Mouse (Mus musculus) hindbrain, embryonic 14.5 days (tissue): ENCODE measurements around the gene Emx1. TPM values are rescaled to one million over a fixed set of nuclear protein-coding genes. Genes with fewer than 3 reads are reported as not detected.
"Not testable (repeated sequence)": the region's sequence is repeated elsewhere in the genome, so short reads cannot be mapped to it uniquely, and the experiment has no call there.

Source experiments
- ATAC-seq: fragments of 200-750 bp; cut with Nextera tagmentation; 2 replicates; pipeline ENCODE4 v1.8.0; 2017; ENCODE audit warnings: moderate number of reproducible peaks, mild to moderate bottlenecking, moderate TSS enrichment, moderate library complexity; ENCODE audit not compliant: low FRiP score
- DNase-seq: peaks from one replicate; pipeline ENCODE4 v3.0.0-alpha.2; 2015; ENCODE audit warnings: low spot score
- H3K27ac ChIP-seq: fragments of 300-500 bp; sonication (generic); 2 replicates; pipeline ENCODE4 v1.5.1; 2014; ENCODE audit warnings: mild to moderate bottlenecking, moderate library complexity
- H3K27me3 ChIP-seq: fragments of 300-500 bp; sonication (generic); 2 replicates; pipeline ENCODE4 v1.6.1; 2014; ENCODE audit warnings: mild to moderate bottlenecking, low read length, mixed read lengths; ENCODE audit not compliant: control insufficient read depth, insufficient read depth
- H3K36me3 ChIP-seq: fragments of 300-500 bp; sonication (generic); replicated peaks from 2 replicates; pipeline ENCODE4 v1.6.1; 2014; ENCODE audit not compliant: control insufficient read depth, insufficient read depth
- H3K4me1 ChIP-seq: fragments of 300-500 bp; sonication (generic); replicated peaks from 2 replicates; pipeline ENCODE4 v1.6.1; 2014; ENCODE audit warnings: antibody characterized with exemption, low read length, mixed read lengths; ENCODE audit not compliant: control insufficient read depth, insufficient read depth
- H3K4me2 ChIP-seq: fragments of 300-500 bp; sonication (generic); replicated peaks from 2 replicates; pipeline ENCODE4 v1.6.1; 2014; ENCODE audit warnings: mild to moderate bottlenecking, moderate library complexity
- H3K4me3 ChIP-seq: fragments of 300-500 bp; sonication (generic); replicated peaks from 2 replicates; pipeline ENCODE4 v1.5.1; 2014; ENCODE audit warnings: mild to moderate bottlenecking, low read length
- H3K9ac ChIP-seq: fragments of 300-500 bp; sonication (generic); 2 replicates; pipeline ENCODE4 v1.6.1; 2014
- H3K9me3 ChIP-seq: fragments of 300-500 bp; sonication (generic); 2 replicates; pipeline ENCODE4 v1.6.1; 2016; ENCODE audit warnings: low read length; ENCODE audit not compliant: control insufficient read depth
- WGBS: fragments of 180-500 bp; shearing (Covaris S2); extraction: QIAGEN DNeasy Blood & Tissue Kit; methylation state at CpG from one replicate; pipeline ENCODE4 v1.1.7; 2014; 5-methylcytosine and 5-hydroxymethylcytosine counted together
- polyA plus RNA-seq: library from polyadenylated mRNA; unstranded; fragments of >200 nt; fragmentation: Nextera tagmentation; extraction: Ambion mirVana; gene quantifications from 2 replicates; pipeline ENCODE4 v1.2.1, GENCODE M21; 2014

Gene Emx1
- not detected in 2 replicates for polyA plus RNA-seq

GRCm38 (mm10) chr6:85187340-85188211 is at the start of gene Emx1:
TSS of gene Emx1 (plus strand) at chr6:85187438.
- Histone ChIP-seq H3K4me3 (peak within 1 kb of the TSS; percentile 31), H3K36me3 (no peaks in the 10 kb centered on the region), H3K9me3 (no peaks in the 10 kb centered on the region), H3K9ac (peak within 1 kb of the TSS; percentile 18; the same call in 1 of the 2 replicates), H3K4me2 (peak within 1 kb of the TSS; percentile 57), H3K27ac (no peak within 1 kb of the TSS), H3K4me1 (peaks cover 14% of the 10 kb centered on the region; the same call in 1 of the 2 replicates), H3K27me3 (peaks cover 95% of the 10 kb centered on the region)
- DNase-seq (no peak), ATAC-seq (peak; percentile 54; the same call in 1 of the 2 replicates)
- WGBS = under 1% methylated on average over 80 of the region's 81 CpGs

DNA sequence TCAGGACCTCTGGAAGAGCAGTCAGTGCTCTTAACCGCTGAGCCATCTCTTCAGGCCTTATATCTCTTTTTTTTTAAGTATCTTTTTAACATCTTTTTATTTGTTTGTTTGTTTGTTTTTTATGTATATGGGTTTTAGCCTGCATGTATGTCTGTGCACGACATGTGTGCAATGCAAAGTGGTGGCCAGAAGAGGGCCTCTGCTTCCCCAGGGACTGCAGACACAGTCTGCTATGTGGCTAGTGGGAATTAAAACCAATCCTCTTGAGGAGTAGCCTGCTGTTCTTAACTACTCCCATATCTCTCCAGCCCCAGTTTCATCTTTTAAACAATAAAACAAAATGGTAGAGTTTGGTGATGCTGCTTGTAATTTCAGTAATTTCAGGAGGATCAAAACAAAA is 47.7 kb upstream of the Emx1 start:
- ATAC-seq = no peak
- Histone ChIP-seq H3K36me3 (no peaks in the 10 kb centered on the region), H3K9ac (no peak overlapping the region), H3K4me1 (no peaks in the 10 kb centered on the region), H3K4me3 (no peak overlapping the region), H3K4me2 (no peak overlapping the region), H3K27me3 (no peaks in the 10 kb centered on the region), H3K27ac (no peak overlapping the region), H3K9me3 (no peaks in the 10 kb centered on the region)
- DNase-seq = no peak
- 94% methylated on average over 2 of the region's 2 CpGs for WGBS

- not testable (repeated sequence) for H3K9ac ChIP-seq, H3K4me2 ChIP-seq, ATAC-seq, H3K4me3 ChIP-seq, H3K36me3 ChIP-seq, H3K27ac ChIP-seq, H3K4me1 ChIP-seq, H3K27me3 ChIP-seq, H3K9me3 ChIP-seq
- DNase-seq = peak; percentile 56
- whole genome bisulfite sequencing = 4% methylated on average over 6 of the region's 7 CpGs
Measured at GRCm38 (mm10) chr6:85141013-85141412, 46.2 kb upstream of the Emx1 start.

- Histone ChIP-seq H3K4me2 (no peak overlapping the region), H3K4me3 (no peak overlapping the region), H3K36me3 (no peaks in the 10 kb centered on the region), H3K9ac (no peak overlapping the region), H3K9me3 (no peaks in the 10 kb centered on the region), H3K27ac (no peak overlapping the region), H3K4me1 (no peaks in the 10 kb centered on the region), H3K27me3 (no peaks in the 10 kb centered on the region)
- ATAC-seq = no peak
- no peak for DNase-seq
- 74% methylated on average over 3 of the region's 3 CpGs for WGBS
Measured at GRCm38 (mm10) chr6:85144466-85144865, 42.8 kb upstream of the Emx1 start.

DNA sequence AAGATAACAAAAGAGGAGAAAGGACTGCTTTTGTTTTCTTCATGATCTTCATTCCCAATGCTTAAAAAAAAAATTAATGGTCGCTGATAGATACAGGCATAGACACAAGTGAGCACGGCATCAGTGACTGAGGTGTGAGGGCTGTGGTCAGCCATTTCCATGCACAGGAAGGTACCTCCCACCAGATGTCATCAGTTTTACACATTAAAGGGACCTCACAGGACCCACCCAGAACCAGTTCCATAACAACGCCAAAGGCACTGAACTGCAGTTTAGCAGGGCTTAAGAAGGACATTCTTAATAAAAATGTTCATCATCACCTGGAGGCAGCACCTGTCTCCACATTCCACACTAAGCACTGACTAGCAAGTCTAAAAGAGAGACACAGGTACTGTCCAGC is 39.6 kb upstream of the Emx1 start:
- WGBS = 59% methylated on average over 3 of the region's 3 CpGs
- H3K4me2 ChIP-seq = no peak overlapping the region
- ATAC-seq = no peak

GRCm38 (mm10) chr6:85150386-85150785 is 36.9 kb upstream of the Emx1 start:
- Histone ChIP-seq H3K4me1 (no peaks in the 10 kb centered on the region), H3K4me2 (no peak overlapping the region), H3K36me3 (no peaks in the 10 kb centered on the region), H3K9me3 (no peaks in the 10 kb centered on the region), H3K4me3 (no peak overlapping the region), H3K27me3 (no peaks in the 10 kb centered on the region), H3K9ac (no peak overlapping the region), H3K27ac (no peak overlapping the region)
- ATAC-seq = no peak
- no peak for DNase-seq
- WGBS = 77% methylated on average over 3 of the region's 3 CpGs

More for the DNA sequence above, 39.6 kb upstream of the Emx1 start:
- H3K27me3 ChIP-seq = no peaks in the 10 kb centered on the region
- H3K4me3 ChIP-seq = no peak overlapping the region
- no peaks in the 10 kb centered on the region for H3K4me1 ChIP-seq
- H3K9ac ChIP-seq = no peak overlapping the region
- DNase-seq = no peak
- H3K27ac ChIP-seq = no peak overlapping the region
- H3K36me3 ChIP-seq = no peaks in the 10 kb centered on the region
- H3K9me3 ChIP-seq = no peaks in the 10 kb centered on the region

- no peaks in the 10 kb centered on the region for H3K36me3 ChIP-seq
- no peak overlapping the region for H3K27ac ChIP-seq
- no peaks in the 10 kb centered on the region for H3K27me3 ChIP-seq
- no peak overlapping the region for H3K4me2 ChIP-seq
- no peaks in the 10 kb centered on the region for H3K4me1 ChIP-seq
- peak; percentile 77; the same call in 1 of the 2 replicates for ATAC-seq
- H3K4me3 ChIP-seq = no peak overlapping the region
- no peak overlapping the region for H3K9ac ChIP-seq
- peak; percentile 86 for DNase-seq
- WGBS = 13% methylated on average over 9 of the region's 9 CpGs
- H3K9me3 ChIP-seq = no peaks in the 10 kb centered on the region
Measured at GRCm38 (mm10) chr6:85153970-85154540, 33.2 kb upstream of the Emx1 start.

GRCm38 (mm10) chr6:85154861-85155528 is 32.2 kb upstream of the Emx1 start:
- Histone ChIP-seq H3K4me3 (peak overlapping the region; percentile 37), H3K27ac (no peak overlapping the region), H3K27me3 (no peaks in the 10 kb centered on the region), H3K9ac (peak overlapping the region; percentile 70), H3K4me1 (no peaks in the 10 kb centered on the region), H3K9me3 (no peaks in the 10 kb centered on the region), H3K36me3 (no peaks in the 10 kb centered on the region), H3K4me2 (peak overlapping the region; percentile 81)
- WGBS = under 1% methylated on average over 34 of the region's 34 CpGs
- ATAC-seq = peak; percentile 28; the same call in 1 of the 2 replicates
- DNase-seq = peak; percentile 69

GRCm38 (mm10) chr6:85156551-85156950 is 30.7 kb upstream of the Emx1 start:
- not testable (repeated sequence) for H3K9ac ChIP-seq, DNase-seq, H3K4me2 ChIP-seq, H3K27ac ChIP-seq, ATAC-seq, H3K36me3 ChIP-seq, H3K27me3 ChIP-seq, H3K4me3 ChIP-seq, H3K9me3 ChIP-seq, H3K4me1 ChIP-seq
- WGBS = 86% methylated on average over 2 of the region's 2 CpGs
